Mouse (Mus musculus): ENCODE measurements at regions not wholly inside any gene's neighbourhood (a gene's known extent, or its start where the extent isn't known, plus 50 kb on each side); places are given as distances from the start of the nearest gene placed in this dataset.
"Not testable (repeated sequence)": the region's sequence is repeated elsewhere in the genome, so short reads cannot be mapped to it uniquely, and the experiment has no call there.

DNA sequence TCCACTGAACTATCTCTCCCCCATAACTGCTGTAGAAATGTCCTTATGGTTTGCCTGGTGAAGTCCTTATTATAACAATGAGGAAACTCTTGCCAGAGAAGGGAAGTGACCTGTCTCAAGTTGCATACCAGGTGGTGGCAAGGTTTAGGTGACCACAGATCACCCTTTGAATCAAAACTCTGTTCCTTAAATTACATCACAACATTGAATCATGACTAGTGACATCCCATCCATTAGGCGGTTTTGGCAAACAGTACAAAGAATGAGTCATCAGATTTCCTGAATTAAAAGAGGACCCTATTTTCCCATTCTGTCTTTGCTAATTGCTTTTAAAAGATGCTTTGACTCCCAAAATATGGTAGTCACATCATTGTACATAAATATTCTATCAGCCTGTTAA, 168.5 kb upstream of the Pgr start:
- intact Hi-C loops (cut with DNase I): no loop called here

- intact Hi-C loops (cut with DNase I): no loop called here
Measured at GRCm38 (mm10) chr9:8733485-8733884, 166.1 kb upstream of the Pgr start.

- intact Hi-C loops (cut with DNase I): no loop called here
Measured at GRCm38 (mm10) chr9:8740190-8740589, 159.4 kb upstream of the Pgr start.

DNA sequence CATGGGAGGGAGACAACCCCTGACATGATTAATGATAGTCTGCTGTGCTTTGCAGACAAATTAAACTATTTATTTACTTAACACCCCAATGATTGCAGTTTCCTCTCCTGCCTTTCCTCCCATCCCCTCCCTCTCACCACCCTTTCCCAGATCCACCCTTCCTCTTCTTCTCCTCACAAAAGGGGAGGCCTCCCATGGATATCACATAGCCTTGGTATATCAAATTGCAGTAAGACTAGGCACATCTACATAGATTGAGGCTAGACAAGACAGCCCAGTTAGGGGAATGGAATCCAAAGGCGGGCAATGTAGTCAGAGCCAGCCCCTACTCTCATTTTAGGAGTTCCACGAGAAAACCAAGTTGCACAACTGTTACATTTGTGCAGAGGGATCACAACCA, 149.8 kb upstream of the Pgr start:
- intact Hi-C loops (cut with DNase I): no loop called here

DNA sequence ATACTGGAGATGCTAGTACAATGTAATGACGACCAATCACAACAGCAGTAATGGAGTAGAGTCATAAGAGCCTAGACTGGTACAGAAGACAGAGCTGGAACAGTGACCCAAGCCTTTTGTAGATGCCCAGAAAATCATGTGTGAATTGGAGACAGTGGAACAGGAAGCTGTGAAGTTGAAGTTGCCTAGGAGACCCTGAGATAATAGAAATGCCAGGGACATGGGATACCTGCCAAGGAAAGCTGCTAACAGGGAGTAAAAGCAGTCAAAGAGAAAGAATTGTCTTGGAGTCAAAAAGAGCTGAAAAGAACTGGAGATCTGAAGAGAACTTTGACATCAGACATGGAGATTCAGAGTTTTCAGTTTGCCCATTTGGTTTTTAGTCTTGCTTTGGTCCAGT, 138.8 kb upstream of the Pgr start:
- intact Hi-C loops (cut with DNase I): loop anchor here (5.0 kb wide), 1 partner anchor 59 kb away; no protein-coding TSS in a partner anchor

- intact Hi-C loops (cut with DNase I): not testable (repeated sequence)
Measured at GRCm38 (mm10) chr9:8769398-8769797, 130.2 kb upstream of the Pgr start.

GRCm38 (mm10) chr9:8769996-8770395, 129.6 kb upstream of the Pgr start:
- intact Hi-C loops (cut with DNase I): no loop called here

GRCm38 (mm10) chr9:8781336-8781735, 118.3 kb upstream of the Pgr start:
- intact Hi-C loops (cut with DNase I): not testable (repeated sequence)

GRCm38 (mm10) chr9:8814236-8814635, 85.4 kb upstream of the Pgr start:
- intact Hi-C loops (cut with DNase I): no loop called here

GRCm38 (mm10) chr9:8823719-8824371, 75.8 kb upstream of the Pgr start:
- intact Hi-C loops (cut with DNase I): no loop called here

- intact Hi-C loops (cut with DNase I): no loop called here
Measured at GRCm38 (mm10) chr9:8832150-8832549, 67.5 kb upstream of the Pgr start.

GRCm38 (mm10) chr9:8837073-8837472, 62.6 kb upstream of the Pgr start:
- intact Hi-C loops (cut with DNase I): no loop called here

DNA sequence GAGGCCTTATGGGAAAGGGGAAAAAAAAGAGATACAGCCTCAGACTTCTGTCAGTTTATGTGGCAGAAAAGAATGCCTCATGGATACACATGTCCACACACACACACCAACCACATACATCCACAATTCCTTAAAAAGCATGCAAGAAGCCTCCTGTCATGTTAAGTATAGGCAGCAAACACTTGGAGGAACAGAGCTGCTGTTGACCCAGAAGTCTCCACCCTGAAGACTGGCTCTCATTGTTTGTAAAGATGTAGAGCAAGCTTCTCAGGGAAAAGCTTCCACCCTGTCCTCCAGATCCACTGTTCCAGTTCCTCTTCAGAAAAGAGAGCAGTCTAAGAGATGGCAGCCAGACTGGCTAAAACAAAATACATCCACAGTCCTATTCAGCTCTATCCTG, 61.3 kb upstream of the Pgr start:
- intact Hi-C loops (cut with DNase I): no loop called here

DNA sequence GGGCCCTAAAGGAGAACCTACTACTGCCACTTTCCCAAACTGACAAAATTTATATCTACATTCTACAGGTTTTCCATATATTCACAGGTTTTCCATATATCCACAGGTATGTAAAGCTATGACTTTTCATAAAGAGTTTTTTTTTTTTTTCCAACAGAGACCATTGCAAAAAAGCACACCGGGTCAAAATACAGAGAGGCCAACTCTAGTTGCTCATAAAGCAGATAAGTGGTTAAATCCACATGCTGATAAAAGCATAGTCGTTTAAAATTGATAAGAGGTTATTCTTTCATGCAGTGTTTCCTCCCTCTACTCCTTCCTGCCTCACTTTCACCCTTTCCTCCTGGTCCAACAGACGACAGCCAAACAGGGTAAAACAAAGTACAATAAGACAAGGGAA, 60.7 kb upstream of the Pgr start:
- intact Hi-C loops (cut with DNase I): no loop called here
